In the genomic region with DNA sequence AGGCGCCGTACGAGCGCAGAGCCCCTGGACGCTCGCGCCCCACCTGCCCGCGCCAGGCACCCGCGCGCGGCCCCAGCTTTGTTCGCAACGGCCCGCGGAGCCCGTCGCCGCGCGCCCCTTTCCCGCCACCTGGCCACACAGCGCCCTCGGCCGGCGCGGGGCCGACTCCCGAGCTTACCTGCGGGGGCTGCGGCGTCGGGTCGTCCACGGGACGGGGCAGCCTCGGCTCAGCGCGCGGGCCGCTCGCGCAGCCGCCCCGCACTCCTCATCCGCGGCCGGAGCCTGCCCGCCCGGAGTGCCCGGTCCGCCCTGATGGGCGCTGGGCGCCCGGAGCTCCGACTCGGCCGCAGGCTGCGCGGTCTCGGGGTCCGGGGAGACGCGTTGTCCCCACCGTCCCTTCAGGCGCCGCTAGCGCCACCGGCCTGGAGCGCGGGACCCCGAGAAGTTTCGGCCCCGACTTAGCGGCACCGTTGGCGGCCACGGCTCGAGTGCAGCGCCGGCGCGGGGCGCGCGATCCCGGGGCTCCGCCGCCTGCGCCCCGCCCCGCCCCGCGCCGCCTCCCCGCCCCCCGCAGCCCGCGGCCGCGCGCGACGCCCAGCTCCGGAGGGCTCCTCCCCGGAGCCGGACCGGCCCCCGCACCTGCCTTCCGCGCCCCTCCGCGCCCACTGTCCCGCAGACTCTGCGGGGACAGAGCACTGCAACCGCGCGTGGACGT, we compare ENCODE assay signal across 7 mouse cellular contexts. TPM values are rescaled to one million over a fixed set of nuclear protein-coding genes. Genes with fewer than 3 reads are reported as not detected.
DNase-seq lines count a peak whose midpoint lies in the region; ATAC-seq and TF ChIP-seq lines count a peak whose summit lies in the region.

A gene (minus strand): TSS at position 545 of the 715 bp plus-strand sequence.

- 5% methylated on average over 90 of the region's 120 CpGs for WGBS in forebrain, postnatal 0 days
- under 1% methylated on average over 78 of the region's 120 CpGs for WGBS in limb, embryonic 11.5 days
- under 1% methylated on average over 95 of the region's 120 CpGs for WGBS in neural tube, embryonic 12.5 days

- no peak for TF ChIP-seq CTCF in forebrain, postnatal 0 days (IDR thresholded peaks at IDR 0.05; ENCODE audit: low read depth)

- H3K4me1 ChIP-seq in brown adipose tissue, adult 24 weeks (ENCODE audit: control insufficient read depth, insufficient read depth, insufficient read length, low read length), result no peaks in the 10 kb centered on the region
- H3K4me1 ChIP-seq in forebrain, postnatal 0 days (ENCODE audit: insufficient read depth), result no peaks in the 10 kb centered on the region
- H3K4me1 ChIP-seq in limb, embryonic 11.5 days (ENCODE audit: control insufficient read depth, insufficient read depth, low read length), result no peaks in the 10 kb centered on the region; the same call in 1 of the 2 replicates
- peaks cover 13% of the 10 kb centered on the region for H3K4me1 ChIP-seq in neural tube, embryonic 12.5 days

- intact Hi-C loops in left cerebral cortex, postnatal 4 days (cut with DNase I), result loop anchor here (5.0 kb wide), 1 partner anchor 52 kb away; no protein-coding TSS in a partner anchor

- H3K27me3 ChIP-seq in forebrain, postnatal 0 days (ENCODE audit: insufficient read depth, low read length), result 0 out of 2 replicates have a peak, but pooled peaks cover 3% of the 10 kb centered on the region
- H3K27me3 ChIP-seq in limb, embryonic 11.5 days (ENCODE audit: control insufficient read depth, insufficient read depth, low read length), result no peaks in the 10 kb centered on the region
- H3K27me3 ChIP-seq in neural tube, embryonic 12.5 days (replicated peaks), result peaks cover 22% of the 10 kb centered on the region

- H3K36me3 ChIP-seq in forebrain, postnatal 0 days (ENCODE audit: insufficient read depth), result no peaks in the 10 kb centered on the region
- no peaks in the 10 kb centered on the region for H3K36me3 ChIP-seq in limb, embryonic 11.5 days (ENCODE audit: control insufficient read depth, insufficient read depth, low read length)
- no peaks in the 10 kb centered on the region for H3K36me3 ChIP-seq in neural tube, embryonic 12.5 days

- H3K4me2 ChIP-seq in forebrain, postnatal 0 days (ENCODE audit: low read depth), result peak within 1 kb of the TSS; percentile 93
- peak within 1 kb of the TSS; percentile 91 for H3K4me2 ChIP-seq in limb, embryonic 11.5 days (ENCODE audit: low read depth, severe bottlenecking)
- peak within 1 kb of the TSS; percentile 99 for H3K4me2 ChIP-seq in neural tube, embryonic 12.5 days (replicated peaks)

- peak; percentile 80 for ATAC-seq in forebrain, postnatal 0 days
- peak; percentile 60 for ATAC-seq in limb, embryonic 11.5 days (ENCODE audit: insufficient number of reproducible peaks, low FRiP score, low TSS enrichment, low read depth)
- peak; percentile 81 for ATAC-seq in neural tube, embryonic 12.5 days (ENCODE audit: low FRiP score, low read depth)

- no peaks in the 10 kb centered on the region for H3K9me3 ChIP-seq in forebrain, postnatal 0 days (ENCODE audit: low read length)
- H3K9me3 ChIP-seq in limb, embryonic 11.5 days (ENCODE audit: control insufficient read depth, low read length), result no peaks in the 10 kb centered on the region
- H3K9me3 ChIP-seq in neural tube, embryonic 12.5 days, result no peaks in the 10 kb centered on the region

- peak within 1 kb of the TSS; percentile 68 for H3K4me3 ChIP-seq in brown adipose tissue, adult 24 weeks (ENCODE audit: insufficient read depth, low read depth, low read length)
- peak within 1 kb of the TSS; percentile 67 for H3K4me3 ChIP-seq in forebrain, postnatal 0 days (ENCODE audit: low read depth, low read length)
- H3K4me3 ChIP-seq in limb, embryonic 11.5 days (ENCODE audit: low read depth, low read length), result peak within 1 kb of the TSS; percentile 64
- peak within 1 kb of the TSS; percentile 77 for H3K4me3 ChIP-seq in neural tube, embryonic 12.5 days

- peak; percentile 13 for DNase-seq in left cerebral cortex, postnatal 4 days
- DNase-seq in left cerebral cortex, adult 9 months (ENCODE audit: low spot score in 2 of 2), result no peak
- no peak for DNase-seq in forebrain, postnatal 0 days
- peak; percentile 72 for DNase-seq in limb, embryonic 11.5 days (ENCODE audit: low spot score)
- DNase-seq in left cerebral cortex, adult 8-10 months (ENCODE audit: low spot score in 2 of 2), result no peak

- H3K27ac ChIP-seq in brown adipose tissue, adult 24 weeks (replicated peaks; ENCODE audit: low read depth, low read length), result no peak within 1 kb of the TSS
- no peak within 1 kb of the TSS for H3K27ac ChIP-seq in forebrain, postnatal 0 days (ENCODE audit: low read depth, low read length)
- peak within 1 kb of the TSS; percentile 59; the same call in 1 of the 2 replicates for H3K27ac ChIP-seq in limb, embryonic 11.5 days (replicated peaks; ENCODE audit: low read depth, low read length)
- H3K27ac ChIP-seq in neural tube, embryonic 12.5 days, result no peak within 1 kb of the TSS

- H3K9ac ChIP-seq in forebrain, postnatal 0 days, result peak within 1 kb of the TSS; percentile 57
- peak within 1 kb of the TSS; percentile 92 for H3K9ac ChIP-seq in limb, embryonic 11.5 days (ENCODE audit: low read length)
- H3K9ac ChIP-seq in neural tube, embryonic 12.5 days, result peak within 1 kb of the TSS; percentile 78

RNA-seq across cellular contexts. Expression of the gene that starts here (rescaled TPM):
- 1 to 10 TPM; 2.4 to 3.0 TPM for total RNA-seq in left cerebral cortex, postnatal 4 days (2021)
- not detected in 2 replicates for polyA plus RNA-seq in brown adipose tissue, adult 24 weeks (2012; ENCODE audit: insufficient read depth, insufficient read length, missing spikeins)
- 3.1 and 4.4 TPM in 2 replicates for total RNA-seq in forebrain, postnatal 0 days (2014; rRNA removed)
- 2.2 and 2.5 TPM in 2 replicates for polyA plus RNA-seq in forebrain, postnatal 0 days (2015; fragmentation: Nextera tagmentation; extraction: Ambion mirVana)
- polyA plus RNA-seq in limb, embryonic 11.5 days (2014; fragmentation: Nextera tagmentation; extraction: Ambion mirVana), result 13.7 and 17.1 TPM in 2 replicates
- 6.2 and 8.3 TPM in 2 replicates for polyA plus RNA-seq in neural tube, embryonic 12.5 days (2016; fragmentation: Nextera tagmentation; extraction: Ambion mirVana)
- 1 to 10 TPM; 1.9 to 2.1 (median 2.0) TPM for total RNA-seq in left cerebral cortex, adult 8-10 months (2022)

Comparison
In these comparisons a context has a peak if more than half of its experiments do, and no peak if none do; other contexts are left out.
1. DNase-seq: peak in left cerebral cortex, postnatal 4 days (single experiment) and limb, embryonic 11.5 days (single experiment); none in left cerebral cortex, adult 9 months (0 of 2), forebrain, postnatal 0 days (single experiment) and left cerebral cortex, adult 8-10 months (0 of 2).
2. Peak in every context shown above with its lines, with median percentiles within 50 percentile points of each other: H3K4me3 ChIP-seq, ATAC-seq, H3K4me2 ChIP-seq and H3K9ac ChIP-seq.